Mouse (Mus musculus): ENCODE results near the gene Lrg1.

Lrg1 gene

DNA sequence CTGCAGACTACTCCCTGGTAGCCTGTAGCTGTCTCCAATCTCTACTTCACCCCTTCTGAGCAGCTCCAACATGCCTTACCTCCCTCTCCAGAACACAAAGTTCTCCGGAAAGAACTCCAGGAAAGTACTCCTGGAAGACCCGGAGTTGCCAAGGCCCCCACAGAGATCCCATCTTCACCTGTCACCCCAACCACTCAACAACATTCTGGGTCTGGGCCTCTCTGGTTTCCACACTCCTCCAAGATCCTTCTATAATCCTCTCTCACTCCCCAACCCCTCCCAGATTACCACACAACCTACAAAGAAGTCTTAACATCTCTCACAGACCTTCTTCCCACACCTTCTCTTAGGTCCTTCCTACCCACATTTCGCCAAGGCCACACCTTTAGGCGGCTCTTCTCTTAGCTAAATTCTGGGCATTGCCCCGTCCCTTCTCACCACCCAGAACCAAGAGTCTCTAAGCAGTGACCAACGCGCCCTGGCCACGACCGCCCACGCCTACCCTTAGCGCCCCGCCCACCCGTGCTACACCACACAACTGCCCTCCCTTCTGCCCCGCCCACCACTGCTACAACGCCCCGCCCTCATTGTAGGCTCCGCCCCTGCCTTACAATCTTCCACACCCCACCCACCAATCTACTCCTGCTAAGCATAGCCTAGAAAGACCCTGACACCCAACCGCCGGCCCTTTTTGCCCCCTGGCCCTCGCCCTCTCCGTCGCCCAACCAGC lies 47.5 kb downstream of the Lrg1 start:
- DNase-seq (ENCODE audit: low spot score in 2 of 2) = peak; percentile 72 to 76

DNA sequence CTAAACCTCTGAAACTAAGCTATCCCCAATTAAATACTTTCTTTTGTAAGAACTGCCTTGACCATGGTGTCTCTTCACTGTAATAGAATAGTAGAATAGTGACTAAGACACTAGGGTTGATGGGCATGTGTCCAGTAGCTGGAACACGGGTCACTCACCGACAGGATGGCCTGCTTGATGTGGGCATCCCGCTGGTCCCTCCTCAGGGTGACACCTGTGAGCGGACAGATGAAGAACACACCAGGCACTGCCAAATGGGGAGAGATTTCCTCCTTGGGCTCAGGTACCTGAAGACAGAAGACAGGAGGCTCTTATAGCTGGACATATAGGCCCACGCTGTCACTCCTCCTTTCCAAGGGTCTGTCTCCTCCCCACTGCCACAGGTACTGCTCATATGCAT lies 49.6 kb downstream of the Lrg1 start:
- no peak for DNase-seq (ENCODE audit: low spot score in 2 of 2)

DNA sequence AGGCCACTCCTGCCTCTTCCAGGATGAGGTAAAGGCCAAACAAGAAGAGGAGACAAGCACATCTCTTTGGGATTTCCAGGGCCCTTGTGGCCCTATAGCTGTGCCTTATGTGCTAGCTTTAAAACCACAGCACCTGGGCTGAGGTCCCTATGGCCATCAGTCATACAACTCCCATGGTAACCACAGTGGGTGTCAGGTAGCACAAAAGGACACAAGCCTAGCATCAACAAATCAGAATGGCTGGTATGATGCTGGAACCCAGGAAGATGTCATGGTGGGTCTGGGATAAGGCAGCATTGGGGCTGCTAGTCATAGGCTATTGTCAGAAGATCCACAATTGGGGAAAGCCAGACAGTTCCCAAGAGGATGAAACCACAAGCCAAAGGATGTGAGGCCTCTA lies 50.7 kb downstream of the Lrg1 start:
- DNase-seq (ENCODE audit: low spot score in 2 of 2) = no peak

Data from spleen, postnatal 14 days (tissue).